Mouse (Mus musculus) limb, embryonic 15.5 days (tissue): Measurements from ENCODE around the gene Gatd1. TPM values are rescaled to one million over a fixed set of nuclear protein-coding genes. Genes with fewer than 3 reads are reported as not detected.

Experiments
- ATAC-seq: fragments of 200-750 bp; cut with Nextera tagmentation; 2 replicates; pipeline ENCODE4 v1.8.0; 2017; ENCODE audit warnings: low read depth, moderate TSS enrichment; ENCODE audit not compliant: insufficient number of reproducible peaks, low FRiP score, low TSS enrichment
- H3K27ac ChIP-seq: fragments of 300-500 bp; sonication (generic); 2 replicates; pipeline ENCODE4 v1.5.1; 2015; ENCODE audit warnings: moderate library complexity, mild to moderate bottlenecking, inconsistent platforms
- H3K27me3 ChIP-seq: fragments of 300-500 bp; sonication (generic); 2 replicates; pipeline ENCODE4 v1.6.1; 2015; ENCODE audit warnings: inconsistent platforms
- H3K36me3 ChIP-seq: fragments of 300-500 bp; sonication (generic); 2 replicates; pipeline ENCODE4 v1.6.1; 2015; ENCODE audit warnings: inconsistent platforms
- H3K4me1 ChIP-seq: fragments of 300-500 bp; sonication (generic); 2 replicates; pipeline ENCODE4 v1.6.1; 2015; ENCODE audit warnings: inconsistent platforms
- H3K4me2 ChIP-seq: fragments of 300-500 bp; sonication (generic); 2 replicates; pipeline ENCODE4 v1.6.1; 2015; ENCODE audit warnings: mild to moderate bottlenecking, inconsistent platforms
- H3K4me3 ChIP-seq: fragments of 300-500 bp; sonication (generic); 2 replicates; pipeline ENCODE4 v1.5.1; 2015; ENCODE audit warnings: mild to moderate bottlenecking, inconsistent platforms
- H3K9ac ChIP-seq: fragments of 300-500 bp; sonication (generic); 2 replicates; pipeline ENCODE4 v1.6.1; 2015; ENCODE audit warnings: inconsistent platforms
- H3K9me3 ChIP-seq: fragments of 300-500 bp; sonication (generic); 2 replicates; pipeline ENCODE4 v1.6.1; 2016; ENCODE audit warnings: inconsistent platforms
- WGBS: fragments of 180-500 bp; shearing (Covaris S2); methylation state at CpG from one replicate; pipeline ENCODE4 v1.1.7; 2015; 5-methylcytosine and 5-hydroxymethylcytosine counted together
- polyA plus RNA-seq: library from polyadenylated mRNA; unstranded; fragments of >200 nt; fragmentation: Nextera tagmentation; extraction: Ambion mirVana; gene quantifications from 2 replicates; pipeline ENCODE4 v1.2.1, GENCODE M21; 2015

Gene Gatd1
- polyA plus RNA-seq, 1 experiment from 2014 or later, result 62.9 TPM

DNA sequence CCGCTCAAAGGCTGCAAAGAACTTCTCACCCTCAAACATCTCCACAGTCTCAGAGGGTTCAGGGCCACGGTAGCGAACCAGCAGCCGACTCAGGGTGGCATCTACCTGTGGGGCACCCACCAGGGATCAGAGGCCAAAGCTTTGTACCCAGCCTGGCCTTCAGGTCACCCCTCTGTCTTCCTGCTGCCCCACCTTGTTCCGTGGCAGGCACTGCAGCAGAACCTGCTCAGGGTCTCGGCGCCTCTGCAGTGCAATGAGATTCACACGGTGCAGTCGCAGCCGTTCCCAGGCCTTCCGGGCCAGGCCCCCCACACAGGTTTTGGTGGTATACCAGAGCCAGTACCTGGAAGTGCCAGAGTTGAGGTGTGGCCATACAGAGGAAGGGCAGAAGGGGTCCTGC, 25.9 kb upstream of the Gatd1 start:
- H3K36me3 ChIP-seq, result peaks cover 35% of the 10 kb centered on the region
- no peak overlapping the region for H3K4me2 ChIP-seq
- no peaks in the 10 kb centered on the region for H3K27me3 ChIP-seq
- no peak overlapping the region for H3K4me3 ChIP-seq
- H3K4me1 ChIP-seq, result peaks cover 61% of the 10 kb centered on the region
- ATAC-seq, result no peak
- no peak overlapping the region for H3K9ac ChIP-seq
- no peaks in the 10 kb centered on the region for H3K9me3 ChIP-seq
- 92% methylated on average over 11 of the region's 11 CpGs for WGBS
- no peak overlapping the region for H3K27ac ChIP-seq

DNA sequence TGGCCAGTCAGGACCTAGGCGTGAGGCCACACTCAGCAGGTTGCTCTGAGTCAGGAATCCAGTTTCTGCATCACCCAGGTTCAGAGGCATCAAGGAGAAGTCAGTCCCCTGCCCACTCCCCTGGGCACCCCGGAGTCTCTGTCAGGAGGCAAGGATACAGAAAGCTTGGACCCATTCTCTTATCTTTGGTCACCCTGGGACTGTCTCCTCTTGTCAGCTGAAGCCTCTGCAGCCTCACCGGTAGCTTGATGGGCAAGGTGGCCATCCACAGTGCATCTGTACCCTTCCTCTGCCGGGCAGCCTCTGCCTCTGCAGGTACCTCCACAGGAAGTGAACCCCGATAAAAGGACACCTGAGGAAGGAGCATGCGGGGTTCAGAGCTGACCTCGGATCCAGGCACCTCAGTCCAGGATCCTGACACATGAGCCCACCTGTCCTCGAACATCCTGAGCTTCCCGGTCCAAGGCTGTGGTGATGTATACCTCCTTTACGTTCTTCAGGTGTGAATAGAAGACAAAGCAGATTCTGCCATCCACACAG, 25.3 kb upstream of the Gatd1 start:
- Histone ChIP-seq H3K36me3 (peaks cover 35% of the 10 kb centered on the region), H3K4me1 (peaks cover 67% of the 10 kb centered on the region), H3K4me3 (no peak overlapping the region), H3K4me2 (no peak overlapping the region), H3K9ac (no peak overlapping the region), H3K27me3 (no peaks in the 10 kb centered on the region), H3K9me3 (no peaks in the 10 kb centered on the region), H3K27ac (no peak overlapping the region)
- no peak for ATAC-seq
- 96% methylated on average over 10 of the region's 10 CpGs for WGBS

GRCm38 (mm10) chr7:141438201-141438968, 24.4 kb upstream of the Gatd1 start:
- WGBS, result 89% methylated on average over 12 of the region's 12 CpGs
- Histone ChIP-seq H3K4me1 (peaks cover 68% of the 10 kb centered on the region), H3K4me3 (no peak overlapping the region), H3K9me3 (no peaks in the 10 kb centered on the region), H3K27ac (no peak overlapping the region; the same call in 1 of the 2 replicates), H3K27me3 (no peaks in the 10 kb centered on the region), H3K9ac (no peak overlapping the region), H3K4me2 (no peak overlapping the region), H3K36me3 (peaks cover 40% of the 10 kb centered on the region)
- no peak for ATAC-seq

DNA sequence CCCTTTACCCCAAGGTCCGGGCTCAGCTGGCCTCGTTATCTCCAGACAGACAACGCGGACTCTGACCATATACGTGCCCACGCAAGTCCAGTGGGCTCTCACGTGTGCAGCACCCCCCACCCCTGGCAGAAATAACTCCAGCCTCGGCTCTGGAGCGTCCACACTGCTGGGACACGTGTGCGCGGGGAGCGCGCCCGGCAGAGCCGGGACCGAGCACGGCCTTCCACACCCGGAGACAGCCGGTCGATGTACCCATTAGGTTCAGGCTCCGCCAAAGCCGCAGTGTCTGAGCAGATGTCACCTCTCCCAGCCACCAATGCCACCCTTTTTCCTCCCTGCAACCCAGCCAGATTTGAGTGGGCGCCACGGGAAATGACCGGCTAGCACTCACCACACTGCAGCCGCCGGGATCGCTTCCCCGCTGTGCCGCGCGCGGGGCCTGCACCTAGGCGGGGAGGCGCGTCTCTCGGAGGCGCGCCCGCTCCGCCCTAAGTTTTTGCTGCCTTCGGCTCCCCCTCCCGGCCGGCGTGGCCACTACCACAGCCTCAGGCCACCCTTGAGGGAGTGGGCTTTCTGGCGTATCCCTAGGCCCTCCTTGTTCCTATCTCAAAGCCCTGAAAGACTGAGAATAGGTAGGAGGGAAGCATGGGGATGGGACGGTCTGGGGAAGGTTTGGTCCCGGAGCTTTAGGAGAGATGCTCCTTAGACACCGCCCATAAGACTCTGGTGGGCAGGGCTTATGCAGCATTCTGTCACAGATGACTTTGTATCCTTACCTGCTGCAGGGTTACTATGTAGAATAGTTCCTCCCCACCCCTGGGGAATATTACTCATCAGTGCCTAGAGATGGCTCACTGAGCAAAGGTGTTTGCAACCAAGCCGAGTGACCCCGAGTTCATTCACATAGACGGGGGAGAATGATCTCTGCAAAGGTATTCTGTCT, 23.5 kb upstream of the Gatd1 start, which contains the start of gene Slc25a22:
Slc25a22 (minus strand) TSS at position 715 of the 943 bp plus-strand sequence.
- Histone ChIP-seq H3K4me3 (peak within 1 kb of the TSS; percentile 67), H3K27me3 (no peaks in the 10 kb centered on the region), H3K4me1 (peaks cover 67% of the 10 kb centered on the region), H3K9me3 (no peaks in the 10 kb centered on the region), H3K27ac (peak within 1 kb of the TSS; percentile 63), H3K4me2 (peak within 1 kb of the TSS; percentile 82), H3K36me3 (peaks cover 48% of the 10 kb centered on the region), H3K9ac (peak within 1 kb of the TSS; percentile 69)
- 6% methylated on average over 53 of the region's 53 CpGs for WGBS
- ATAC-seq, result peak; percentile 76

- 66% methylated on average over 2 of the region's 2 CpGs for WGBS
- no peaks in the 10 kb centered on the region for H3K9me3 ChIP-seq
- no peaks in the 10 kb centered on the region for H3K27me3 ChIP-seq
- H3K27ac ChIP-seq, result no peak overlapping the region
- H3K4me1 ChIP-seq, result peaks cover 65% of the 10 kb centered on the region
- no peak for ATAC-seq
- H3K36me3 ChIP-seq, result peaks cover 57% of the 10 kb centered on the region
- H3K9ac ChIP-seq, result peak overlapping the region; percentile 69; the same call in 1 of the 2 replicates
- peak overlapping the region; percentile 67 for H3K4me3 ChIP-seq
- peak overlapping the region; percentile 82 for H3K4me2 ChIP-seq
Measured at GRCm38 (mm10) chr7:141436523-141436892, 22.6 kb upstream of the Gatd1 start.

DNA sequence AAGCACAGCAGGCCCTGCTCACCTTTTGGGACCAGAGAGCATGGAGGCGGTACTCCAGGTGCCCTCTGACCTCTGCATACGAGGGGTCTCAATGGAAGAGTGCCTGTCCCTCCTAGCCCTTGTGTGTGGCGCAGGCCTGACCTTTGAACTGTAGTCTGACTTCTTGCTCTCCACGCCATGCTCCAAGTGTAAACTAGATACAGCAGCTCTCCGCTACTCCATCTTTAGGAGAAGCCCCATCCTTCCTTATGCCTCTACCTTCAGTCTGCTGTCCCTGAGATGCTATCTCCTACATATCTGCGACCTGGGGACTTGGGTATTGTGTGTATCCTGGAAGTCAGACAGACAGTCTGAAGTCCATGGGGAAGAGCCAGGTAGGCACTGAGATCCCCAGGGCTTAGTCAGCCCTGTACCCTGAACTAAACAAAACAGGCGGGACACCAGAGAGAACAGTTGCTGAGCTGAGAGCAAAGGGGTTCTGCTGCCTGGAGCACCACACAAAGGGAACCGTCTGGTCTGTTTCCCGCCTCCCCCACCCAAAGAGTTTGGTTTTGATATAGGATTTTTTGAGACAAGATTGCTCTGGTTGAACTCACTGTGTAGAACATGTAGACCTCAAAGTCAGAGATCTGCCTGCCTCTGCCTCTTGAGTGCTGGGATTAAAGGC, 22.1 kb upstream of the Gatd1 start:
- Histone ChIP-seq H3K4me3 (peak overlapping the region; percentile 67; the same call in 1 of the 2 replicates), H3K27ac (no peak overlapping the region), H3K9me3 (no peaks in the 10 kb centered on the region), H3K9ac (no peak overlapping the region), H3K4me1 (peaks cover 60% of the 10 kb centered on the region), H3K36me3 (peaks cover 57% of the 10 kb centered on the region), H3K4me2 (peak overlapping the region; percentile 85), H3K27me3 (no peaks in the 10 kb centered on the region)
- ATAC-seq, result no peak
- WGBS, result 85% methylated on average over 9 of the region's 9 CpGs

DNA sequence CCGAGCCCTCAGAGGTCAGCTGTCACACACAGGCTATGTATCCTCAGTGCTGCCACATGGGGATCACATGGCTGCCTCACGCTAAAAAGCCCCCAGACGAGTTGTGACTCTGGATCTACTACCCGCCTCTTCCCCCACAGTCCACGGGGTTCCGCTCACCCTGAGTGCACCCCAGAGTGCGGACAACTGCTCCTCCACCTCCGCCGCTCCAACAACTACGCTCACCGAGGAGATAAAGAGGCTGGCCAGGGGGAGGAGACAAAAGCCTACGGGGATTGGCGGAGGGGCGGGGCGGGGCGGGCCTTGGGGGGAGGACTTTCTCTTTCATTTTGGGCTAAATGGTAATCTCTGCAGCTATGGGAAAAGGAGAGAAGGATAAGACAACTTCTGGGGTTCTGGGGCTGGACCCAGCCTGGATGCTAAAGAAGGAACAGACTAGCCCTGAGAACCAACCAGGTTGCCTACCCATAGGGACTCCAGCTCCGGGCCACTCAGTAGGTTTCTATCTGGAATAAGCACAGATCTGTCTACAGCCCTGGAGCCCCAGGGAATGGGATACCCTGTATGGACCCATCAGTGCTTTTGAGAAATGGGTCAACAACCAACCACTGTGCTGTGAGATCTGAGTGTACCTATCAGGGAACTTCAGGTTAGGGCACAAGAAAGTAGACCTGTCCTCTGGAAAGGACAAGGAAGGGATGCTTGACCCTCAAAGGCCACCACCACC, 21.4 kb upstream of the Gatd1 start:
- WGBS, result 6% methylated on average over 17 of the region's 17 CpGs
- peak overlapping the region; percentile 8; the same call in 1 of the 2 replicates for H3K27ac ChIP-seq
- H3K4me3 ChIP-seq, result peak overlapping the region; percentile 51
- ATAC-seq, result no peak
- peak overlapping the region; percentile 39; the same call in 1 of the 2 replicates for H3K9ac ChIP-seq
- H3K4me2 ChIP-seq, result peak overlapping the region; percentile 85
- no peaks in the 10 kb centered on the region for H3K9me3 ChIP-seq
- peaks cover 53% of the 10 kb centered on the region for H3K4me1 ChIP-seq
- peaks cover 57% of the 10 kb centered on the region for H3K36me3 ChIP-seq
- H3K27me3 ChIP-seq, result no peaks in the 10 kb centered on the region

- H3K4me1 ChIP-seq, result peaks cover 58% of the 10 kb centered on the region
- H3K36me3 ChIP-seq, result peaks cover 52% of the 10 kb centered on the region
- ATAC-seq, result no peak
- no peaks in the 10 kb centered on the region for H3K27me3 ChIP-seq
- H3K27ac ChIP-seq, result peak overlapping the region; percentile 8; the same call in 1 of the 2 replicates
- peak overlapping the region; percentile 85 for H3K4me2 ChIP-seq
- H3K4me3 ChIP-seq, result peak overlapping the region; percentile 51
- H3K9ac ChIP-seq, result peak overlapping the region; percentile 52; the same call in 1 of the 2 replicates
- no peaks in the 10 kb centered on the region for H3K9me3 ChIP-seq
- 11% methylated on average over 8 of the region's 8 CpGs for WGBS
Measured at GRCm38 (mm10) chr7:141434464-141434863, 20.5 kb upstream of the Gatd1 start.

GRCm38 (mm10) chr7:141433517-141434400, 19.8 kb upstream of the Gatd1 start:
- peak overlapping the region; percentile 85 for H3K4me2 ChIP-seq
- no peak for ATAC-seq
- no peaks in the 10 kb centered on the region for H3K9me3 ChIP-seq
- no peaks in the 10 kb centered on the region for H3K27me3 ChIP-seq
- peaks cover 64% of the 10 kb centered on the region for H3K4me1 ChIP-seq
- no peak overlapping the region for H3K27ac ChIP-seq
- peak overlapping the region; percentile 51 for H3K4me3 ChIP-seq
- 71% methylated on average over 15 of the region's 15 CpGs for WGBS
- peaks cover 45% of the 10 kb centered on the region for H3K36me3 ChIP-seq
- H3K9ac ChIP-seq, result peak overlapping the region; percentile 52; the same call in 1 of the 2 replicates
